Mouse (Mus musculus) ovary, postnatal 14 days (tissue): ENCODE data around the gene Ppargc1a.

ENCODE experiments used
- DNase-seq: peaks from one replicate; pipeline ENCODE4 v3.0.0; 2022; ENCODE audit warnings: low spot score

Gene Ppargc1a

DNA sequence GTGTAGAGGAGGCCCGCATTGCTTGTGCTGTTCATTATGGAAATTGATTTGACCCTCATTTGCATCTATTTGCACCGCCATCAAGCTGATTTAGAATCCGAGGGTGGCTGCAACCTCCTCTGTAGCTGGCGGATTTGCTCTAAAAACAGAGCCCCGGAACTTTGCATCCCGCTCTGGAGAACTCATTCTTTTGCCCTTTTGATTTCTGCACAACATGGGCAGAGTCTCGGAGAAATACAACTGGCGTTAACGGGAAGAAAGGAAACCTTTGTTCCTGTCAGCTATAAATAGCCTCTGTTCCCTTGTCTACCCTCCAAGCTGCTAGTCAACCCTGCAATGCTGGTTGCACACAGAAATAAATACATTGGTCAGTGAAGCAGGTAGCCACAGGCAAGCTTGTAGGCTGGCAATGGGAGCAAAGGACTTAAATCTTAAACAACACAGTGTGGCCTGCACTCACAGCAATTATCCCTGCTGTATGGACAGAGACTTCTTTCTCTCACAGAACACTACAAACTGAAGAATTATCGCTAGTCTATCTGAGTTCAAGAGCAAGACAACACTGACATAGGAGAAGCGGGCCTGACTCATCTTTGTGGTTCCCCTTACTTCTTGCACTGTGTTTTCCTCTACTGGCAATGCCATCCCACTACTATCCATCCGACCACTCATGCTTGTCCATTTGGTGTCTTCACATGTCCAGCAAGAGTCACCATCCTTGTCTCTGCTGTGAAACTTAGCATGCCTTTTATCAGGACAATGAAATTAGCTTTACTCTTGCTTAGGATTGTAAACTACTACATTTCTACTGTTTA, 155.0 kb downstream of the Ppargc1a start:
- no peak for DNase-seq

DNA sequence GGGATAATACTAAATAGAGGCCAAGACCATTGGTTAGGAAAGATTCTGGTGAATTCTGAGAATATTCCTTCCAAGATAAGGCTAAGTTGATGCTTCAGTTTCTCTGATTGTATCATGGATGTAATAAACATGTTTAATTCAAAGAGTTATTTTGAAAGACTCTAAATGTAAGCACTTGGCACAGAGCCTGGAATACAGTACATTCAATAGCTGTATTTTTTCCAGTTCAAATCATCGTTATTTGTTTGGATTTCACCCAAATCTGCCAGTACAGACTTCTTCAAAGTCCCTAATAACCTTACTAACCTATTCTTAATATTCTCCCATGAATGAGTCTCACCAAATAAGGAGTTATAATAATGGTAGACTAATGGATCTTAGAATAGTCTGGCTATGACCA, 157.5 kb downstream of the Ppargc1a start:
- no peak for DNase-seq

DNA sequence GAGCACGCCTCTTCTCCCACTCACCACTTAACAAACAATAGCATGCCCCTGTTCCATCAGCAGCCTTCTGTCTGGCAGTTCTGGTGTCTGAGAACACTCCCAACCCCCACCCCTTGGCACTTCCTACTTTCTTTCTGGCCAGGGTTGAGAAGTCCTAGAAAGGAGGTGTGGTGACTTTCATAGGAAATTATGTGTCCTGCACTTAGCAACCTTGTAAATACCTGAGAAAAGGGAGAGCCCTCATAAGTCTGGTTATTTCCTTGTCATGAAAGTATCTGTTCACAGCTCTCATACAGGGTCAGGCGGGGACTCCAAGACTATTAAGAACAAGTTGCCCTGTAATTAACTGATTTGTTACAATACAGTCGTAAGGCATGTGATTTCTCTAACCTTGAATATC, 161.1 kb downstream of the Ppargc1a start:
- DNase-seq: no peak
